Mouse (Mus musculus): ENCODE data around the gene Mrps5. TPM values are rescaled to one million over a fixed set of nuclear protein-coding genes. Genes with fewer than 3 reads are reported as not detected.
"Not testable (repeated sequence)": the region's sequence is repeated elsewhere in the genome, so short reads cannot be mapped to it uniquely, and the experiment has no call there.

Mrps5 gene
- 10 to 100 TPM; 78.9 to 79.3 TPM for total RNA-seq (2021)
- long read RNA-seq, experiment 1, full-length matches to known transcripts = 99 of 121 reads
- long read RNA-seq, experiment 1, partial matches to known transcripts = 9 of 121 reads
- long read RNA-seq, experiment 1, other reads (novel, unspliced or antisense) = 13 of 121 reads
- long read RNA-seq, experiment 2, full-length matches to known transcripts = 97 of 110 reads
- long read RNA-seq, experiment 2, partial matches to known transcripts = 9 of 110 reads
- long read RNA-seq, experiment 2, other reads (novel, unspliced or antisense) = 4 of 110 reads

DNA sequence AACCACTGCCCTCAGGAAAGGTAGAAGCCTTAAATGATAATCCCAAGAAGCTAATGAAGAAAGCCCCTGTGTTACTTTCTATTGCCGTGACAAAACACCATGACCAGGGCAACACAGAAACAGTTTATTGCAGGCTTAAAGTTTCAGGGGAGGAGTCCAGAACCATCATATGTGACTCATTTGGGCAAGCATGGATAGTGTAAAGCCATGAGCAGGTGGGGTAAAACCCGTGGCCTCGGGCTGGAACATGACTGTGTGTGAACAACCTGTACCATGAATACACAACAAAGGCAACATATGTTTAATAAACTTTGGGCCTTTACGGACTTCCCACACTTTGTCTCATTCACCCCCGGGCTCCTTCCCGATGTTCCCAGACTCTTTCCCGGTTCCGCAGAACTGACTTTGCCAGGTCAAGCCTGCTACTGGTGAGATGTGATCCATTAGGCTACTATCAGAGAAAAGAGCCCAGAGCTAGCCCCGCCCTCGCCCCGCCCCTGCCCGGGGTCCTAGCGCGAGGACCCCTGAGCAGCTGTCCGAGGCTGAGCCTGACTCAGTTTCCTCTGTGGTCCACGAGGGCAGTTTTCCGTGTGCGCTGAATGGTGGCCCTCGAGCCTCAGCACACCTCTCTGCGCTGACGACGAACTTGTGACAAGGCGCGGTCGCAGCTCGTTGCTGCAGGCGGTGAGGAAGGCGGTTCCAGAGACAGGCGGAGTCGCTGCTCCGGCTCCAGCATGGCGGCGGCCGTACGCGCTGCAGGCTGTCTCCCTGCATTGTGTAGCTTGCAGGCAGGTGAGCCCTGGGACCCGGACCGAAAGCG, at the start of gene Mrps5, which contains the start of gene Zfp661:
Gene Mrps5, plus strand, starts transcription at position 529 of the 820 bp plus-strand sequence.
Gene Zfp661, minus strand, starts transcription at position 401 of the 820 bp plus-strand sequence.
- peak; percentile 79 for DNase-seq

DNA sequence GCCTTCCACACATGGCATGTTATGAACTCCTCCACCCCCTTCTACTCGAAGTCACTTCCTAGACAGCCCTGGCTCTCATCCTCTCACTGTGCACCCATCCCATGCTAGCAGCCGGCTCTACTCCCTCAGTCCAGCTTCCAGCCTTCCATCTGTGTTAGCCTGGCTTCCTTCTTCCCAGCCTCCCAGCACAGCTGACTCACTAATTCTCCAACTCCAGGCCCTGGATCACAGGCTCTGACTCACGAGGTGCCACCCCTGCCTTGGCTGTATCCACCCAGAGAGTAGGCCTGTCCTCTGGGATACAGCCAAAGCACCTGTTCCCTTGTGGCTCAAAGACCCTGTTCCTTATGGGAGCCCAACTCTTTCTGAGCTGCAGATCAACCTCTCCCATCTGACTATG, 49.5 kb upstream of the Mrps5 start:
- no peak for DNase-seq

DNA sequence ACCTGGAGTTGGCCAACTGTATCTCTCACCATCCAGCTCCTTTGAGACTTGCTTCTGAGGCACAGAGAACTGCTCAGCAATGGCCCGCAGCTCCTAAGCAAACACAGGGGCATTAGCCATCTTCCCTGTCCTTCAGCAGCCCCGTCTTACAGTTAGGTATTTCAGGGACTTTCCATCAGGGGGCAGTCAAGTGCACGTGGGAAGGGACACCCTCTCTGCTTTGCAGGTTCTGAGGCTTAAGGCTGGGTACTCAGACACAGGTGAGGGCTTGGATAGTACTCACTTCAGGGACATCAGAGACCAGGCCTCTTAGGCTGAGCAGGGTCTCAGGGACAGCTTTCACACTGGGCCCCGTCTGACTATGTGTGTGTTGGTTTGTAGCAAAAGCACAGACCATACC, 47.5 kb upstream of the Mrps5 start:
- DNase-seq = no peak

DNA sequence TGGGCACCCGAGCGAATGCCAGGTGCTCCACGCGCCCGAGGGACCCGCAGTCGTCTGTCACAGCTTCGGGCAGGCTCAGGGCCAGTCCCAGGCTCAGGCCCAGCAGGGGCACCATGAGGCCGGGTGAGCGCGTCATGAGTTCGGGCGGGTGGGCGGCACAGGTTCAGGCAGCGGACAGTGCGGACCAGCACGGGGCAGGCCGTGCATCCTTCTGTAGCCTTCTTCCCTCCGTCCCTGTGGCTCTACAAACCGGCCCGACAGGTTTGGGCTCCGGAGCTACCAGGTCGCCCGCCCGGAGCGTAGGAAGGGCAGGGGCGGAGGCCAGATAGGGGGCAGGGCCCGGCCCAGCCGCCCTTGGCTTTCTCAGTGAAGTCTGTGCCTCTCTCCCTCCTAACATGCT, 45.8 kb upstream of the Mrps5 start, which contains the start of gene Prom2:
Gene Prom2, minus strand, starts transcription at position 283 of the 400 bp plus-strand sequence.
- no peak for DNase-seq

DNA sequence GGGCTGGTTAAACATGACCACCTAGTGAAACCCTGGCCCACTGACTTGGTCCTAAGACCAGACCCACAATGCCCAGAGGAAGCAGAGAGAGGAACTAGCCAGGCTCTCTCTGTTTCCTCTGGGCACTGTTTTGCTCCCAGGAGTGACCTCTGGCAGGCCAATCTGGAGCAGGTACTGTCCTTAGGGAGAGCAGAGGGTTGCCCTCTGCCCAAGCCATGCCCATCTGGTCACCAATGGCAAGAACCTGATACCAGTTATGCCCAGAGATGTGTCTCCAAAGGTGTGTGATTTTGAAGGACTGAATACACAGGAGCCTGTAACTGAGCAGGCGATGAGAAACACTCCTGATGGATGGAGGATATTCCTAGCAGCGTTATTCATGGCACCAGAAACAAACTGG, 45.3 kb upstream of the Mrps5 start:
- DNase-seq = no peak

DNA sequence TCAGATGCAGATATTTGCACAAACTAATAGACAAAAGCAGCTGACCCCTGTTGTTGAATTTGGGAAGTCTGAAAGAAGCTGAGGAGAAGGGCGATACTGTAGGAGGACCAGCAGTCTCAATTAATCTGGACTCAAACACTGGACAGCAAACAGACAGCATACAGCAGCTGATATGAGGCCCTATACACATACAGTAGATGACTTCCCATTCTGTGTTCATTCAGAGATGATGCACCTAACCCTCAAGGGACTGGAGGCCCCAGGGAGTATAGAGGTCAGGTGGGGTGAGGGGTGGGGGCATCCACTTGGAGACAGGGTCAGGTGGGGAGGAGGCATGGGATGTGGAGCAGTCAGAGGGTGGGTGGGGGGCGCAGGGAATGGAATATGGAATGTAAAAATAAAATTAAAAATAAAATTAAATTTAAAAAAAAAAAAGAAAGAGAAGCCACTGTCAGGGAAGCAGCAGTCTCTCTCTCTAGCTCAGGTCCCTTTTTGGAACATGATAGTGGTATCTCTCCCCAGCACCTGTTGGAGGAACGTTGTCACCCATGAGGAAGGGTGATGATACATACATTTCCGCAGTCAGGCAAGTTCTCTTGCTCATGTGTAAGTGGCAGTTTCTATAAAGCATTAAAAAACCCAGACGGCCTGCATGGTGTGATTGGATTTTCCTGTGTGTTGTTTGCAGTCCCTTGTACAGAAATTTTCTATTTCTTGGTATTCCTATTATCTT, 38.5 kb upstream of the Mrps5 start:
- DNase-seq = no peak

DNA sequence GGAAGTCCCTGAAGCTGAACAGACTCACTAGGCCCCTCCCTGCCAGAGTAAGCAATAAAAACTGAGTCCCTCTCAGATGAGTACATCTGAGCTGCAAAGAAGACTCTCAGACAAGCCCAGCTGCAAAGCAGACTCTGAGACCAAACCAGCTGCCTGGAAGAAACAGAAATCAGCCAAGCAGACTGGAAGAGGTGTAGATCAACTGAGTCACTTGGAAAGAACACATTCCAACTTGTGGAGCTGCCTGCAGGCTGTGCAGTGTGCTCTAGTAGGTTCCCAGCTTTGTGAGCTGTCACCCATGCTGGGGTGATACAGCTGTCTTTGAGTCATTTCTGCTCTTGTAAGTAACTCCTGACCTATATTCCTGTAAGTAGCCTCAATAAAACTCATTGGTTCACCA, 37.3 kb upstream of the Mrps5 start:
- DNase-seq = no peak

DNA sequence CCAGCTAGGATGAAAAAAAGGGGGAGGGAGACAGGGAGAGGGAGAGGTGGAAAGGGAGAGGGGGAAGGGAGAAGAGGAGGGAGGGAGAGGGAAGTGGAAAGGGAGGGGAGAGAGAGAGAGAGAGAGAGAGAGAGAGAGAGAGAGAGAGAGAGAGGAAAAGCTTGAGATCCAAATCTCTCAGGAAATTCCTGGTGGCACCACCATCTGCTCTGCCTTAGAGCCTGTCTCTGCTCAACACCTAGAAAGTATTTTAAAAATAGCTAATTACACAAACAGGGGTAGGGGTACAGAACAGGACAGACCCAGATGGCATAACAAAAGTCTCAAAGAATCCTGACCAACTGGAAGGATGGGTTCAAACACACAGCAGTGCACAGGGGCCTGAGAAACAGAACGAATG, 36.6 kb upstream of the Mrps5 start:
- no peak for DNase-seq

DNA sequence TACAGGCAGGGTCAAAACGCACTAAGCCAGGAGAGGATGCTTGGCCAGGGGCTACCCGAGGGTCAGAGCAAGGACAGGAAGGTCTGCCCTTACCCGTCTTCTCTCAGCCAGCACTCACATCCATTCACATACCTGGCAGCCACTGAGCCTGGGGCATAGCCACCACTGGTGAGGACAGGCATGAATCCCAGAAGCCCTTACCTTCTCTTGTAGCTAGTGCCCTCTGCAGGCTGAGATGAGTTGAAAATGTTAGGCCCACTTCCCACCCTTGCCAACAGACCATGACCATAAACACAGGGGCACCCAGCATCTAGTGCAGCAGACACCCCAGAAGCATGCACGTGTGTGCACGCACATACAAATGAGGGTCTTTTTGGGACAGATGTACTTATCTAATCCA, 35.9 kb upstream of the Mrps5 start:
- no peak for DNase-seq

DNA sequence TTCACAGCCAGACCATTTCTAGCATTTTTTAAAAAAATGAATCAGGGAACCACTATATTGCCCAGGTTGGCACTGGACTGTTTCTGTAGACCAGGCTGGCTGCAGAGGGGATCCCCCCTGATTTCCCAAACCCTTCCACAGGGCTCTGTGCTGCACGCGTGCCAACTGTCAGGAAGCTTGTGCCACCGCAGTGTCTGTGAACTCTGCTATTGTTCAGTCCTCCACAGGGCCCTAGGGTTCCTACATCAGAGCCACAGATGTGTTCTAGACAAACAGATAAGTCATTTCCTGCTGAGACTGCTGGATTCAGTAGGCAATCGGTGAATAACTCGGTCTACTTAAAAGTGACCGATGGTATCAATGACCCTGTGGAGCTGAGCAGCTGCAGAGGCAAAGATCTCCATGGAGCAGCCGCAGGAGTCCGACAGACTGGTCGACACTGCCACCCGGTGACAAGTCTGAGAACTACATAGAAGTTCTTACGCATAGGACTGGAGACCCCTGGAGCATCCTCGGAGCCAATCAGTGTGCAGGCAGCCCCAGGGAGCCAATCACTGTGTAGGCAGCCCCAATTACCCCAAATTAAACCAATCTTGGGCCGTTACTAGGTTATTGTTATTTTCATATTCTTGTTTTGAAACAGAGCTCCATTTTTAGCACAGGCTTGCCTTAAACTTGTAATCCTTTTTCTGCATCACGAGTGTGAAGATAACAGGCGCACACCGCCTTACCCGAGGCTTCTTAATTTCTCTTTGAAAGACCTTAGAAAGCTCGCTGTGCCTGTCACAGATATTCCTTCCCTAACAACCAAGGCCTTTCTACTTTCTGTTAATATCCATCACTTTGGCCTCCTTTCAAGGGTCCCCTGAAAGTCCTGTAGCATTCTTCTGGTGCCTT, 27.7 kb upstream of the Mrps5 start:
- DNase-seq = peak; percentile 53

DNA sequence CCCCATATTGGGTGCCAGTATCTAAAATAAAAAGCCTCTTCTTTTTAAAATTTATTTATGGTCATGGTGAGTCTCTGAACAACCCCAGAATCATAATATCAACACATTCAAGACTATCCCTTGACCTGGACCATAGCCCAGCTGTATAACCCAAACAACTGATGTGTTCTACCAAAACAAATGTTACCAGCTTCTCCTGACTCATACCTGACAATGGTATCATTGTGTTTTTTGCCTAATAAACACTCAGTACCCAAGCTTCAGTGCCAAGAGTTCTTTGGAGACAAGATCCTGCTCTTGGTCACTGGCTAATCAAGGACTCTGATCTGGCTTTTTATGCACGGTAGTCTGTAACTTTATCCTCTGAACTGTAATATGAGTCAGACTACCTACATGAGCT, 13.7 kb upstream of the Mrps5 start:
- no peak for DNase-seq

DNA sequence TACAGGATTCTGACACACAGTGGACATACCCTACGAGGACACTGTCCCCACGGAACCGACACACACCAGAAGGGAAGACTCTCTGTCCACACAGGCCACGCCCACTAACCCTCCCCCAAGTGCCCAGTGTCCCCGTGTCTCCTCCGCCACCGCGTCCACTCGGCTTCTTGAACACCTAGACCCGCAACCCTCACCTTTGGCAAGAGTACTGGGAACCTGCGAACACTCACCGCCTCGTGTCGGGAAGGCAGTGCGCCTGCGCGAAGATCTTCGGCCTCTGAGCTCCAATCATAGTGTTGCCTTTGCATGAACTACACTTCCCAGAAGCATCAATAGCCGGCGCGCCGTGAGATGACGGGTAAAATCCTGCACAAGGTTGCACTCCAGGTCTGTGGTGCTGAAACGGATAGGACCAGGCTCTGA, 2.6 kb upstream of the Mrps5 start:
- peak; percentile 90 for DNase-seq

DNA sequence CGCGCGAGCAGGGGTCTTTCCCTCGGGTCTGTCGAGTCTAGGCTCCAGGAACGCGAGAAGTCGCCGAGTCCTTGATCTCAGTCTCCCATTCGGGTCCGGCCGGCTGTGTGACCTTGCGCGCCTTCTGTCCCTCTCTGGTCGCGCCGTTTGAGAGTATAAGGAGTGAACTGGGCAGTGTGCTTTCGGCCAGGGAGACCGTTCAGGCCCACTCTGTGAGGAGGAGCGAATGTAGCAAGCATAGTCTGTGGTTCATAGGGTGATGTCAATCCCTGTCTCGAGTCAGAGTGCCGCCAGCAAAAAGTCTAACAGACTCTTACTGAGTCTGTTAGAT, 457 bp downstream of the Mrps5 start:
- no peak for DNase-seq

DNA sequence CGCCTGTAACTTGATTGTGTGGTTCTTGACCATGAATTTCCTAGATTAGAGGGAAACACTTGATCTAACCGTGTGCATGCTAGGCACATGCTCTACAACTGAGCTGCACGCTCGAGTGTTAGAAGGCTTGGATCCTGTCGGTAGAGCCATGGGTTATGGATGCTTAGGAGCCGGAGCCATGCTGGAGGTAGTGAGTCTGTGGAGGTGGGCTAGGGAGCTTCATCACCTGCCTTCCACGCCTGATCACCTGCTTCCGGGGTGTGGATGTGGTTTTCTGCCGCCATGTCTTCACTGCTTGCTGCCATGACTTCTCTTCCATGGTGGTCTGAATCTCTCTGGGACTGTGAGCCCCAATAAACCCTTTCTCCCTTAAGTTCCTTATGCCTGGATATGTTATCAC, 1.9 kb downstream of the Mrps5 start:
- no peak for DNase-seq

DNA sequence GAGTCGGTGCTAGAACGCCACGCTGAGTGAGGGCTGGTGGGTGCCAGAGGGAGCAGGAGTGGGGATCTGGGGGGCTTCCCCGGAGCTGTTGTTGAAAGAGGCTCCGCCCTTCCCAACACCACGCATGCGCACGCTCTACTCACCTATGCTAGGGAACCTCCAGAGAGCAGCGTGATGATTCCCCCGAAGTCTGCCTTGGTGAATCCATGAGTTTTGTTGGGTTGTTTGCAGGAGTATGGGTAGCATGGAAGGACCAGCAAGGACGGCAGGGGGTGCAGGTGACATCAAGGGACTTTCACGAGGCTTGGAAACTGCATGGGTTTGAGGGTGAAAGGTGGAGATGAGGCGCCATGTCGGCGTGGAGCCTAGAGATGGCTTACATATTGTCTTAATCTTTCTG, 3.2 kb downstream of the Mrps5 start:
- no peak for DNase-seq

DNA sequence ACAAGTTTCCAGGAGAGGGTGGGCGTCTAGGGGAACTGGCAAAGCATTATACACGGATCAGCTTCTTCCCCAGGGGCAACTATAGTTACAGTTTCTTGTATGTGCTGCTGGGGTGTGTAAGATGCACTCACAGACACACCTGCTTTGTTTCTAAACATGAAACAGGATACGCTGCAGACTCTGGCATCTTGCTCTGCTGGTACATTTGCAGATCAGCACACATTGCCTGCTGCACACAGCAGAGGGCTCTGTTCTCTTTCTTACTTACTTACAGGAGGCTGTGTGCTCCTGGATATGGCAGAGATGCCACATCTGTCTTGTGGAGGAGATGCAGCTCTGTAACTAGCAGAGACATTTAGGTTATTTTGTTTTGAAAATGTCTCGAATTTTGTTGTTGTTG, 3.8 kb downstream of the Mrps5 start:
- no peak for DNase-seq

DNA sequence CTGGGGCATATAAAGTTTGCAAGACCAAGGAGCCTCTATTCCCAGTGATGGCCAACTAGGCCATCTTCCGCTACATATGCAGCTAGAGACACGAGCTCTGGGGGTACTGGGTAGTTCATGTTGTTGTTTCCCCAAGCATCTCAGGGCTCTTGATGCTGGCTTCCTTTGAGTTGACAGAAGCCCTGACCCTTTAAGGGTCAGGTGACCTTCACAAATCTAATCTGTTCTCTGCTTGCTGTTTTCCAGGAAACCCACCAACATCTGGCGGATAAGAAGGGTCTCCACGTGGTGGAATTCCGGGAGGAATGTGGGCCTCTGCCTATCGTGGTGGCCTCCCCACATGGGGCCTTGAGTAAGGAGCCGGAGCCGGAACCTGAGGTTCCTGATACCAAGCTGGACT, 16.4 kb downstream of the Mrps5 start:
- DNase-seq = not testable (repeated sequence)

DNA sequence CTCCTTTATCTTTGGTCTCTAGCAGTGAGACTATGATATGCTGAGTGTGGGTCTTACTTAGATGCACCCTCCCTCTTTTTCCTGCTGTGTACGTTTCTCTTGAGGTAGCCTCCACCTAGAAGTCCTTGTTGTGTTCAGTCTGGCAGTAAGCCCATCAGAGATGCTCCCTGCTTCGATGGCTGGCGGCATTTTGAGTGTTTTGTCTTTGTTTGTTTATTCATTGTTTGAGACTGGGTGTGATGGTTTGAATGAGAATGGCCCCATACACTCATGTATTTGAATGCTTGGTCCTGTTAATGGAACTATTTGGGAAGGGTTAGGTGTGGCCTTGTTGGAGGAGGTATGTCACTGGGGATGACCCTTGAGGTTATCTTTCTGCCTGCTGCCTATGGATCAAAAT, 18.2 kb downstream of the Mrps5 start:
- DNase-seq = no peak

DNA sequence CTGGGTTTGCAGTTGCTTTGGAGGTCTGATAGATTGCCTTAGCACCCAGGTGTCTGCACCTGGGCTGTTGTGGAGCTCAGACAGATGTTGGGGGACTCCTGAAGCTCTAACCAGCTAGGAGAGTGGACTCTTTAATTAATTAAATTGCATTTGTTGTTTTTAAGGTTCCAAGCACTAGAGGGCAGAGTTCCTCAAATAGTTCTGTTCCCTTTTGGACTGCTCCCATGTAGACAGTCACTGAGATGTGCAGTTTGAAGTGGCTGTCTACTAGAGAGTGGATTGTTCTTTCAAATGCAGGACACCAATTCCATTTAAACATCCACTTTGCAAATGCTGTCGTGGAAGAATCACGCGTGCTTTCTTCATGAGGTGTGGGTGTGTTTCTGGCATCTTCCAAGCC, 21.2 kb downstream of the Mrps5 start:
- DNase-seq = no peak

DNA sequence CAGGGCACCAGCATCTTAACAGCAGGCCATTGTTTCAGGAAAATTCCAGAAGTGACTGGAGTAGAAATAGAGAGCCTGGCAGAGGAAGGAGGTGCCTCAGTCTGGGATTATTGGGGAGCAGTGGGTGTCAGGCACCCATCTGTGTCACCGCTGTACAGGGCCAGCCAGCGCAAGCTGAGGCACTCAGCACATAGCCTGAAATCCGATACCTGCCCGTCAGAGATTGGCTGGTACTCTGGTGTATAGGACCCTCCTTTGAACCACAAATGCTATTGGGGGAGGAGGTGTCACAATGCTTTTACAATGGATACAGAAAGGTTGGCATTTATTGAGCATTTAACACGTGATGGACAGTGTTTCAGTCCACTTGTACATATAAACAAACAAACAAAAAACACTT, 22.0 kb downstream of the Mrps5 start:
- DNase-seq = no peak

DNA sequence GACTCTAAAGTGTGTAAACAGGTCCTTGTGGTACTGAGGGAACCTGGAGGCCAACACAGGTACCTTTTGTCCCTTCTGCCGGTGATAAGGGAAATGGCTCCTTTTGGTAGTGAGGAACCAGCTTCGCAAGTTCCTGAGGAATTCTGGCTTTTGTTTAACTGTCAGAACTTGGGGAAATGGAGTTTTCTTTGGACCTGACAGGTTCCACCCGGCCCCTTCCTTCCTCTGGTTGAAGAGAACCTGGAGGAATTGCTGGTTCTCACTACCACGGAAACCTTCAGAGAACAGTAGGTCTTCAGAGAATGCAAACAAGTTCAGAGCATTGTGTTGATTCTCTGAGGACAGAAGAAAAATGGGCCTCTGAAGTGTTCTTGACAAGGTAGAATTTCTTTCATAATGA, 24.4 kb downstream of the Mrps5 start:
- DNase-seq = no peak

DNA sequence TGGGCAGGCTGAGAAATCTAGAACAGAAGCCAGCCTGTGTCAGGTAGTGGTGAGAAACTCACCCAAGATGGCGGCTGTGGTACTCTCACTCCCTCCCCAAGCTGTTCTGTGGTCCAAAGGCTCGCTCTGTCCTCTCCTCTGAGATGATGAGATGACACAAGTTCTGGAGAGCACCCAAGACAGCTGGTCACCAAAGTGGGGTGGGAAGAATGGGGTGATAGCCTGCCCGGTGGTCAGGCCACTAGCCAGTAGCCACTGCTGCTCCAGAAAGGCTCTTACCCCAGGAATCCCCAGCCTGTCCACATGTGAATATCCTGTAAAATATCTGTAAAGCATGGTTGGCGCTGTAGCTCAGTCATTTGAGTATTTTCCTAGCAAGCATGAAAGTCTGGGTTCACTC, 25.3 kb downstream of the Mrps5 start:
- DNase-seq = no peak
